Mouse (Mus musculus) layer of hippocampus, postnatal 14 days (tissue): ENCODE measurements around the gene Dennd4b. TPM values are rescaled to one million over a fixed set of nuclear protein-coding genes. Genes with fewer than 3 reads are reported as not detected.

Source experiments
- microRNA-seq, 2 experiments: library from miRNA; unstranded; fragments of <30 nt; microRNA quantifications; one replicate each; pipeline ENCODE4 v1.2.0; 2021
- total RNA-seq, 2 experiments: library from RNA; stranded (reverse); gene quantifications; 2 replicates each; pipeline ENCODE4 v1.2.3; 2021

Dennd4b gene
- total RNA-seq, 2 experiments from 2014 or later, result 22.4 to 24.4 TPM

Small RNA genes lying within 50 kb of the gene (microRNA-seq; reads per million reads assigned to microRNA genes)
- 0.23 to 0.28 reads per million in 2 experiments for gene Mir7012

Other genes with a start within 250 kb of the Dennd4b start
- 10 to 100 TPM; 81.6 to 84.9 TPM for gene 4933434E20Rik, start 213.5 kb upstream of the Dennd4b start, total RNA-seq
- gene Ubap2l, start 212.6 kb upstream of the Dennd4b start, total RNA-seq, result 100 to 1,000 TPM; 182 to 186 TPM
- gene Tpm3, start 192.5 kb upstream of the Dennd4b start, total RNA-seq, result 100 to 1,000 TPM; 193 to 202 TPM
- under 1 TPM; 0.39 to 0.45 TPM for gene Nup210l, start 161.1 kb upstream of the Dennd4b start, total RNA-seq
- 100 to 1,000 TPM; 697 to 821 TPM for gene Rps27, start 51.5 kb upstream of the Dennd4b start, total RNA-seq
- 10 to 100 TPM in 1 of 2 experiments, 1 to 10 TPM in 1; 8.1 to 10.9 TPM for gene Rab13, start 51.5 kb upstream of the Dennd4b start, total RNA-seq
- 10 to 100 TPM; 44.7 to 46.4 TPM for gene Jtb, start 33.6 kb upstream of the Dennd4b start, total RNA-seq
- not detected for gene Creb3l4, start 21.7 kb upstream of the Dennd4b start, total RNA-seq
- 10 to 100 TPM; 48.8 to 53.3 TPM for gene Slc39a1, start 17.0 kb upstream of the Dennd4b start, total RNA-seq
- gene Crtc2, start 11.0 kb upstream of the Dennd4b start, total RNA-seq, result 10 to 100 TPM; 32.4 to 33.6 TPM
- 10 to 100 TPM; 92.7 to 96.5 TPM for gene Gatad2b, start 28.0 kb downstream of the Dennd4b start, total RNA-seq
- 10 to 100 TPM; 15.2 to 19.1 TPM for gene Slc27a3, start 124.8 kb downstream of the Dennd4b start, total RNA-seq
- gene Ints3, start 168.4 kb downstream of the Dennd4b start, total RNA-seq, result 10 to 100 TPM; 60.5 to 67.0 TPM
- 1 to 10 TPM; 4.2 to 6.5 TPM for gene Npr1, start 200.7 kb downstream of the Dennd4b start, total RNA-seq
- 10 to 100 TPM; 86.0 to 87.9 TPM for gene Ilf2, start 210.9 kb downstream of the Dennd4b start, total RNA-seq
- 10 to 100 TPM; 47.0 to 51.7 TPM for gene Snapin, start 225.8 kb downstream of the Dennd4b start, total RNA-seq
- 100 to 1,000 TPM; 164 to 166 TPM for gene Chtop, start 244.3 kb downstream of the Dennd4b start, total RNA-seq
- 10 to 100 TPM; 91.9 to 92.5 TPM for gene S100a1, start 249.2 kb downstream of the Dennd4b start, total RNA-seq
- gene S100a13, start 249.2 kb downstream of the Dennd4b start, total RNA-seq, result 10 to 100 TPM; 27.1 to 29.7 TPM